Mouse (Mus musculus) thymus, postnatal 25 days (tissue): ENCODE data around the gene Dxo.
"Not testable (repeated sequence)": the region's sequence is repeated elsewhere in the genome, so short reads cannot be mapped to it uniquely, and the experiment has no call there.

Experiments used
- DNase-seq: peaks from one replicate; pipeline ENCODE4 v3.0.0; 2022

Dxo gene

DNA sequence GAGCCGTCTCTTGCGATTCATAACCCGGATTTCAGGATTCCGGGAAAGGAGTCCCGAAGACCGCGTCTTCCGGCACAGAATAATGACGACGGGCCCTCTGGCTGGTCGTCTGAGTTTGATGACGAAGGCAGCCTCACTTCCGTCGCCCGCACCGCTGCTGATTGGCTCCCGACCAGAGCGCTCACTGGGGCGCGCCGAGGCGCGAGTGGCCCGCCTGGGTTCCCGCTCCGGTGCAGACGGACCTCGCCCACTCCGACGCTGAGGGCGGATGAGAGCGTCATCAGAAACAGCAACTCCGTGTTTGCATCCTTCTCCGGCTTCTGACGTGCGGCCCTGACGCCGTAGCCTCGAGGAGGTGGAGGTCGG lies at the start of gene Dxo, which contains the start of gene Stk19:
Gene Dxo, plus strand, starts transcription at position 164 of the 366 bp plus-strand sequence.
Gene Stk19, minus strand, starts transcription at position 90 of the 366 bp plus-strand sequence.
- DNase-seq = peak; percentile 93

DNA sequence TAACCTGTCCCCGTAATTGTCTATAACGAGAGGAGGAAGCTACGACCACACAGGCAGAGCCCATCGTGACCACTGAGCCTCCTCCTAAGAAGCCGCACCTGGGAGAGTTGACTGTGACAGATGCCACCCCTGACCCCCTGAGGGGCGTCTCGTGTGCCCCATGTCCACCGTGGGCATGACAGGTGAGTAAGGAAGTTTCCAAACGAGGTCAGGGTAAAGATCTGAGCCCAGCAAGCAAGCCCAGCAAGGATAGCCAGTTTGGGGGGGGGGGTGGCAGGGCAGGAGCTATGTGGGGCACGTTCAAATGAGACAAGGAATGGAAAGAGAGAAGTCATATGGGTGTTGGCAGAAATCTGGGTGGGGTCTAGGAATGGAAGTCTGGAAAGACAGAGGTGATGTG lies 41.8 kb upstream of the Dxo start:
- no peak for DNase-seq

DNA sequence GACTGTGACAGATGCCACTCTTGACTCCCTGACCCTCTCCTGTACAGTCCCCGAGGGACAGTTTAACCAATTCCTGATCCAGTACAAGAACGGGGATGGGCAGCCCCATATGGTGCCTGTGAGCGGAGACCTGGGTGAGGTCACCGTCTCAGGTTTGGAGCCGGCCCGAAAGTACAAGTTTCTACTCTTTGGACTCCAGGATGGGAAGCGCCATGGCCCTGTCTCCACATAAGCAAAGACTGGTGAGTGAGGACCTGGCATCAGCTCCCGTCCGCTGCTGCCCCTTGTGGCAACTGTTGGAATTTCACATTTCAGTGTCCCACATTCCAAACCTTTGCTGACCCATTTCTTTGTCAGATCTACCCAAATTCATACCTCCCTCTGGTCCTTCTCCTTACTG lies 41.2 kb upstream of the Dxo start:
- DNase-seq = peak; percentile 30

DNA sequence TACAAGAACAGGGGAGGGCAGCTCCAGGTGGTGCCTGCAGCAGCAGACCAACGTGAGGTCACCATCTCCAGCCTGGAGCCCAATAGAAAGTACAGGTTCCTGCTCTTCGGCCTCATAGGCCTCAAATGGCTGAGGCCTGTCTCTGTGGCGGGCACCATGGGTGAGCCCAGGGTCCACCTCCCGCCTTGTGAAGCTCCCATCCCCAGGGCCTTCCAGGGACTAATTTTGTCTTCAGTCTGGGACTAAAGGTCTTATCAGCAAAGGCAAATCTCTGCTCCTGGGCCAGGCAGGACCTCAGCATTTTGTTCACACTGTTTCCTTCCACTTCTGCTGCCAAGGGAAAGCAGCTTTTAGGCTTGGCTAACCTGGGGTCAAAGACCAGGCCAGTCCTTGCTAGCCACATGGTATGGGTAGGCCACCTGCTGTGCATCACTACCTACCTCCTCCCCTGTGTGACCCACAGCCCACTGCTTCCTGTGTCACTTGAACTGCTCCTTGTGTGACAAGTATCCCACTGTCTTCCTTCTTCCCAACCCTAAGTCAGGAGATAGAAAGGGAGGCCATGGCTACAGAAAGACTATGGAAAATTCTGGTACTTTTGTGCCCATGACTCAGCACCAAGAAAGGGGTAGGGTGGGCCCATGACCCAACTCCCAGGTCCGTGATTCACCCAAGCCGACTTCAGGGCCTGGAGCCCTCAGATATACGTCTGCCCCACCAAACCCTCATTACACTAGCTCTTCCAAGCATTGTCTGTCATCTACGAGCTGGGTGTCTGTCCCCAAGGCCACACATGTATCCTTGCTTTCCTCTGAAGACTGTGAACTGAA lies 40.3 kb upstream of the Dxo start:
- no peak for DNase-seq

DNA sequence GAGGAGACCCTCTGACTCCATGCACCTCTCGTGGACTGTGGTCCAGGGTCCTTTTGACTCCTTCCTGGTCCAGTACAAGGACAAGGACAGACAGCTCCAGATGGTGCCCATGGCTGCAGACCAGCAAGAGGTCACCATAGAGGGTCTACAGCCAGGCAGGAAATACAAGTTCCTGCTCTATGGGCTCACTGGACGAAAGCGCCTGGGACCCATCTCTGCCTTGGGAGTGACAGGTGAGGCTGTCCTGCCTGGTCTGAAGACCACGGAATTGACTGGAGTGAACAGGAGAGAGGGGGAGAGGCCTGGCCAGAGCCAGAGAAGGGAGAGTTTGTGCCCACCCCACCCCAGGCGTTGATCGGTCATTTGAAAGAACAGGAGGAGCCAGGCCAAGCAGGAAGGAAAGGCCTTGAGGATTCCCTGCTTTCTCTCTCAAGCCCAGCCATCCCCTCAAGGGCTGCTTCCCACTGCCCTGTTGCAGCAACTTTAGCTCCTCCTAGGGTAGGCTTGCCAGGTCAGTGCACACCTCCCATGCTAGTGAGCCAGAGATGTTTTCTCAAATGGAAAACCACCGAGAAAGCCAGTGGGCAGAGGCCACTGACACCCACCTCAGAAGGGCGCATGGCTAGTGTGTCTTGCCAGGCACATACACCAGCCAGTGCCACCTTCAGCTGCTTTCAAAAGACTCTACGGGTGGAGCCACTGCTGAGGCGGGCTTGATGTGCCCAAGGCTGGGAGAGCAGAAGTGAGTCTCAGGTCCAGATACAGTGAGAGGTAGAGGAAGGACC lies 39.4 kb upstream of the Dxo start:
- not testable (repeated sequence) for DNase-seq

DNA sequence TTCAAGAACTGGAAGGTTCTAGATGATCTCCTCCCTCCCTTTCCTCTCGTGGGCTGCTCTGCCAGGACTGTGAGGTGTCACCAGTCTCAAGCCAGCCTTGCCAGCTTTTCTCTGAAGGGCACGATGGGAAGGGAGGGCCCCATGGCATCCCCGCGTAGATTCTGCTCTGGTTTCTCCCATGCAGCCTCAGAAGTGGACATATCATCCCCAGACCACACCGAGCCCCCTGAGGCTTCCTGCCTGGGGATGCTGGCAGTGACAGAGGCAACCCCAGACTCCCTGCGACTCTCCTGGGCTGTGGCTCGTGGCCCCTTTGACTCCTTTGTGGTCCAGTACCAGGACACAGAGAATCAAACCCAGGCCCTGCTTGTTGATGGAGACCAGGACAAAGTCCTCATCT lies 38.7 kb upstream of the Dxo start:
- not testable (repeated sequence) for DNase-seq

DNA sequence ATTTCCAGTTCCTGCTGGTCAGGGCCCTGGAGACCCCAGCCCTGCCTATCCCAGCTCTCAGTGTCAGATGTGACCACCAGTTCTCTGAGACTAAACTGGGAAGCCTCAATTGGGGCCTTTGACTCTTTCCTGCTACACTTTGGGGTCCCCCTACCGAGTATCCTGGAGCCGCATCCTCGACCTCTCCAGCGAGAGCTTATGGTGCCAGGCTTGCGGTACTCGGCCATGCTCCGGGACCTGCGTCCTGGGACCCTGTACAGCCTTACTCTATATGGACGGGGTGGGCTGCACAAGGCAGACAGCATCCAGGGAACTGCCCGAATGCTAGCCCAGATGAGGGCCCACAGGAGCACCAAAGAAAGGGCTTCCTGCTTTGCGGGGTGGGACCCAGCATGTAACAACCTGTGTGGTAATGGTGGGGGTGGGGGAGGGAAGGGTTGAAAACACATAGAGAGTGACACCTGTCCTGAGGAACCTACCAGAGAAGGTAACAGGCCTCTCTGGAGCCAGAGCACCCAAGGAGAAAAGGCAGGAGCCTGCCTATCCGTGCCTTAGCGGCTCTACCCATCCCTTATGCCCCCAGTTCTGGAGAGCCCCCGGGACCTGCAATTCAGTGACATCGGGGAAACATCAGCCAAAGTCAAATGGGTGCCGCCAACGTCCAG lies 37.8 kb upstream of the Dxo start:
- no peak for DNase-seq

DNA sequence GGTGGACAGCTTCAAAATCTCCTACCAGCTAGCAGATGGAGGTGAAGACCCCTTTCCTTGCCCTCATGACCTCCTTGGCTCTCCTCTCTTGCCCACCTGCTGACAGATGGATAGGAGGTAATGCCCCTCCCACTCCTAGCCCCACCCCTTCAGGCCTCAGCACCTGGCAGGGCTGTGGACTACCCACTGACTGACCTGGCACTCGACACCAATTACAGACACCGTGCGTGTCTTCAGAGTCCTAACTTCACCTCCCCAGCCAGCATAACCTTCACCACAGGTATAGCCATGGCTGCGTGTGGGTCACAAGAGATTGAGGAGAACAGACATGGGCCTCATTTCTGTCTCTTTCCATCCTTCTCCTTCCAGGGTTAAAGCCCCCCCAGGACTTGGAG lies 37.3 kb upstream of the Dxo start:
- no peak for DNase-seq

DNA sequence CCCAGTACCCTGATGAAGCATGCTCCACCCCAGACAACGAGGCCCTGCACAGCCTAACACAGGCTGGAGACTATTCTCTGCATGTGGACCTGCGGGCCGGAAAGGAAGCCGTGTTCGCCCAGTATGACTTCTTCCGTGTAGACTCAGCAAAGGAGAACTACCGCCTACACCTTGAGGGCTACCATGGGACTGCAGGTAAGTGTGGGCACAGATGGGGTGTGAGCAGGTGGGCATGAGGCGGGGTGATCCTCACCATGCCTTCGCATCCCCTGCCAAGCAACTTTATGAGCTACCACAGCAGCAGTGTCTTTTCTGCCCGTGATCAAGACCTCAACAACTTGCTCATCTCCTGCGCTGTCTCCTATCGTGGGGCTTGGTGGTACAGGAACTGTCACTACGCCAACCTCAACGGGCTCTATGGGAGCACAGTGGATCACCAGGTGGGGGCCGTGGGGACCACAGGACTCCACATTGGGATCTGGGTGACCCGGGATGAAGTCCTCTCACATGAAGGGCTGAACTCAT lies 36.0 kb upstream of the Dxo start:
- not testable (repeated sequence) for DNase-seq

DNA sequence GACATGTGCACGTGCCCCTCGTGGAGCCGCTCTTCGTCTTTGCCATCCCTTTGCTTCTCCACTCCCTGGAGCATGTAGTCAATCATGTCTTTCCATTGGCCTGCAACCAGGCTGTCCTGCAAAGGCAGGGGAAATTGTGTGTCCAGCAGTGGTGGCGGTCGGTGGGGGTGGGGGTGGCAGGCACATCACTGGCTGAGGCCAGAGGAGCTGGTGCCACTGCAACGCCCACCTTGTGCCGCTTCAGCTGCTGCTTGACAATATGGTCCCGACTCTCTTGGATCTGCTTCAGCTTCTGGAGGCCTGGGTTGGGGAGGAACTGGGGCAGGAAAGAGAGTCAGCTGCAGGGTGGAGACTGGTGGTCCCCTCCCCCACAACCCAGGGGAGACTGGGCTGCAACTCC lies 34.1 kb upstream of the Dxo start:
- DNase-seq = not testable (repeated sequence)

DNA sequence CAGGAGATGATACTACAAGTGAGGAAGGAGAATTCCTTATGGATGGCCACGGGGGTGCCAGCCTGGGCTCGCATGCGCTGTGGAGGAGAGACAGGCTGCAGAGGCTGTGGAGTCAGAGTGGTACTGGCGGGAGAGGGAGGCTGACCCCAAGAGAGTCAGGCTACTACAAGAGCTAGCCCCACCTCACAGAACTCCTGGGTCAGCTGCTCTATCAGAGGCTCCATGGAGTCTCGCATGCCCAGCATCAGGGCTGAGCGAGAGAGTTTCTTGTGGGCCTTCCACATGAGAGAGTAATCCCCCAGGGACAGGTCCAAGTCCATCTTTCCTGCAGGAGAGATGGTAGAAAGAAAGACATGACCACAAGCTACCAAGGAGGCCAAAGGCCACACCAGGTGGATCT lies 33.5 kb upstream of the Dxo start:
- not testable (repeated sequence) for DNase-seq

DNA sequence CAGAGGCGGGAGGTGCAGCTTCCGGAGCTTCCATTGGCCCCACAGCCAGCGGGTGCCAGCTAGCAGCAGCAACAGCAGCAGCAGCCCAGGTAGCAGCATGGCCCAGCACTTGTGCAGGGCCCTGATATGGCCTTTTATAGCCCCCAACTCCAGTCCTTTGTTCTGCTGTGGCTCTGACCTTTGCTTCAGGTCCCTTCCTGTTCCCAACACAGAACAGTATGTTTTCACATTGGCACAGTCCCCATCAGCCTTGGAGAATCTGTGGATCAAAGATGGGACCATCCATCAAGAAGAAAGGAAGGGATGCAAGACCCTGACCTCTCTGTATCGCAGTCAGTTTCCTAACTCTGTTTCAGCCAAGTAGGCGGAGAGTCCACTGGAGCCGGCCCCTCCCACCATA lies 32.5 kb upstream of the Dxo start, which contains the start of gene Cyp21a1:
Gene Cyp21a1, minus strand, starts transcription at position 261 of the 400 bp plus-strand sequence.
- not testable (repeated sequence) for DNase-seq

DNA sequence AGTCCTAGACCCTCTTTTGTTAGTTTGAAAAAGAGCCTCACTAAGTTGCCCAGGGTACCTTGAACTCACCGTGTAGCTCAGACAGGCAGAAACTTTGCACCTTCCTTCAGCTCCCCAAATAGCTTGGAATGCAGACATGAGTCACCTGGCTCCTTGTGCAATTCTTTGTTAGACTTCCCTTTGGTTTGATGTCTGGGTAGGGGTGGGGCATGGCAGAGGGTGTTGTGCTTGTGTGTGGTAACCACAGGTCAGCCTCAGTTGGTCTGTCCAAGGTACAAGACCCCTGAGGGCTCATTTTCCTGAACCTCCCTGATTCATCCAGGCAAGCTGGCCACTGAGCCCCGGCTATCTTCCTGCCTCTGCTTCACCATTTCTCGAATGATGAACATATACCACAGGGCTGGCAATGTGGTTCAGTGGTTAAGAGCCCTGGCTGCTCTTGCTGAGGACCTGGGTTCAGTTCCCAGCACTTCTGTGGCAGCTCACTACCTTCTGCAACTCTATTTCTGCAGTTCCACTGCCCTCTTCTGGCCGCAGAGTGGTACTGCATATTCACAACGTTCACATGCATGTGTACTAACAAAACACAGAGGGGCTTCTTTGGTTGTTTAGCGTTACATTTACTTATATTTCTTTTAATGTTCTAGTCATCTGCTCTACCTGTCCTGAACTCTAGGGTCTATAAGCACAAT lies 31.8 kb upstream of the Dxo start:
- DNase-seq = no peak

DNA sequence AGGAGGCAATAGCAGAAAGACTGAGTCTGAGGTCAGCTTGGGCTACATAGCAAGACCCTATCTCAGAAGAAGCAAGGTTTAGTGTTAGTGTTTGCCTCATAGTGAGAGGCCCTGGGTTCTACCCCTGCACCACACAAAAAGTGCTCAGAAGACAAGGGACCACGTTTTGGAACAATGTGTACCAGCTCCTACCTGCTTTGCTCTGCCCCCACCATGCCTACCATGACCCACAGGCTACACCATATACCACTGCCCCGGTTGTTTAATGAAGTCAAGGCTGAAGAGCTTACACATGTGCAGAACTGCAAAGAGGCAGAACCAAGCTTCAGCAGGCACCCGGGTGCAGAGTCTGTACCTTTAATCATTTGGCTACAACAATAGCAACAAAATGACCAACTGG lies 29.6 kb upstream of the Dxo start:
- no peak for DNase-seq

DNA sequence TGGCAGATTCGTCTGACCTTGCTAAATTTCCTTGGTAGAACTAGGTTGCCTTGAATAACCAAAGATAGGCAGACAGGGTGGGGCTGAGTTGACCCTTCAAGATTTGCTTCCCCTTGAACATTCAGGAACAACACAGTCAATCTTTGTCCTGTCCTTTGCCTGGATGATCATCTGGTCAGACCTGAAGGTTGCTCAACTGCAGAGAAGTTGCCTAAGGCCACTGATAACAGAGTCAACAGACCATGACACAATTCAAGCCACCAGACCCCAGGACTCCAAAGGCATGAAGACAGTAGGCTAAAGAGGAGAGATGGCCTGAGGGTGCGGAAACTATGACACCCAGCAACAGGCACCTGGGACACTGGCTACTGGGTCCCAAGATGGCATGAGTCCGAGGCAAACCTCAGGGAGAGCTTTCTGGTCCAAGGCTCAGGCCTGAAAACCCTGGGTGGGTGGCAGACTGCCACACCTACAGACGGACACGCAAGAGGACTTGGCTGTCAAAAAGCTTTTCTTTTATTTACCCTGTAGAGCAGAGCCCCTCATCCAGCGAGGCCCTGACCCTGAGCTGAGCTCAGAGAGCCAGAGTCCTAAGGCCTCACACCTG lies 28.1 kb upstream of the Dxo start:
- no peak for DNase-seq

DNA sequence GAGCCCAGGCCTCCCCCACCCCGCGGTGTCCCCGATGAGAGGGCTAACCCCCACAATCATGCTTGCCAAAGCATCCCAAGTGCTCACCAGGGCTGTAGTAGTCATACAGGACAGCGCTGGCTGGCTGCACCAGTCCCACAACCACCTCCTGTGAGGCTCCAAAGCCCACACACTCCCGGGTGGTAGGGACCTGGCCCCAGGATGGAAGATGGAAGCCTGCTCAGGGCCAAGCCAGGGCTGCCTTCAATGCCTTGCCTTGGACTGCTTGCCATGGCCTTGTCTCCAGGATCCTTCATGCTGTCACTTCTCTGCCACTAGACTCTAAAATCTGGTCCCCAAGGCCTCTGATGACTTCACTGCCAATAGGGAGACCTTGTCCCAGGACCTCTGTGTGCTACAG lies 26.4 kb upstream of the Dxo start:
- not testable (repeated sequence) for DNase-seq

DNA sequence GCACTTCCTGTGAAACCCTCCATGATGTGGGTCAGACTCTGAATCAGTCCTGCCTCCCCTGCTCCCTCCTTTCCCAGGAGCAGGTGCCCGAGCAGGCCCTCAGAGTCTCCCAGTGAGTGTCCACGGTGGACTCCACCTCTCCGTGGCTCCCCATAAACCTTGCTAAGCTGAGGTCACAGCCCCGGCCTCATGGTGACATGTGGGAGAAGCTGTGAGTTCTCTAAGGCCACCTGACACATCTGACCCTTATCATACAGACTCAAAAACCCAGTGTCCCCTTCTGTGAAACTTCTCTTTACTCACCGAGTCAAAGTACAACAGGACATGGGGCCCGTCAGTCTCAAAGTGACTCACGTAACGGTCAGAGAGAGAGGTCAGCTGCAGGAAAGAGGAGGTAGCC lies 26.0 kb upstream of the Dxo start:
- not testable (repeated sequence) for DNase-seq

DNA sequence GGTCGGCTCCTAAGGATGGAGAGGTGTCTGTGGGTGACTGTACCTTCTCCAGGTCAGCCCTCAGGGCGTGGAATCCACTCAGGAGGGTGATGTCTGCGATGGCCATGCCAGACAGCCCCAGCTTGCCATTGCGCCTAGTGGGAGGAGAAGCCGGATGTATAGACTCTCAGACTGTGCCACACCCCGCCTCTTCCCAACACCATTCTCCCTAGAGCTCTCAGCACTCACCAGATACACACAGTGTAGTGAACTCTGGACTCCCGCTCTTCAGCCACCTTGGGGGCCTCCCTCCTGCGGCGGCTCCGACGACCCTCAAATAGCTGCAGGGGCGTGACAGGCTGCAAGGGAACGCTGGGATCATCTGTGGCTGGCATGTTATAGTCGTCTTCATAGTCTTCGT lies 25.5 kb upstream of the Dxo start:
- DNase-seq = no peak

DNA sequence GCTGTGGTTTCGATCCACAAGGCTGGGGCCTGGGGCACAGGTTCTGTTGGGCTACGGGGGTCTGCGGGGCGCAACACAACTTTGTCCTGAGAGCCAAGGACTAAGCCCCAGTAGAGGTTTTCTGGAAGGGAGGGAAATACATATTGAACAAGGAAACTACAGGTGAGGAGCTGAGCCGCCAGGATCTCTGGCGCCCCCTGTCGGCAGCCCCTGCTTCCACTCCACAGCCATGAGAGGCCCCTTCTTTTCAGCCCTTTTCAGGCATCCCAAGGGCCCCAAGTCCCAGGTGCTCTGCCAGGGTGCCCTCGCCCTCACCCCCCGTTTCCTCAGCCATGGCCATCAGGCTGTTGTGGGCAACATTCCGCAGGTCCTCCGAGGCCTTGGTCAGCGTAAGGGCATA lies 23.1 kb upstream of the Dxo start:
- DNase-seq = peak; percentile 40

DNA sequence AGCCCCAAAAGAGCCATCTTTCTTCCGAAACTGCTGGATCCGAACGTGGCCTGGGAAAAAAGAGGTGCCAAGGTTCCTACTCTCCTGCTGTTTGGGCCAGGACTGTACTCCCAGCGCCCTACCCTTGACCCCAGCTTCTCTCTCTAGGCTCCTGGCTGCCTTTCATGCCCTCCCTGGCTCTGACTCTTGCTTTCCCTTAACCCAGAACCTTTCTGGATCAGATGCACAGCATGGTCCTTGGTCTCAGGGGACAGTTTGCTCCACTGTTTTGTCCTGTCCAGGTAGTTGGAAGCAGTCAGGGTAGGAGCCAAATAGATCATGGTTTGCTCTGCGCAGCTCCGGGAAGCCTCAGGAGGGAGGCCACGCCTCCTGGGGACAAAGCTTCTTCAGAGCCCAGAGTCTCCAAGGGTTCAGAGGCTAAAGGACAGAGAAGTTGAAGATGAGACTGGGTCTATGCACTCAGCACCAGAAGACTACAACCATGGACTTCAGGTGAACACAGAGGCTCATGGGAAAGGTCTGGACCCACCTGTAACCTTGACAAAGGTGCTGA lies 21.9 kb upstream of the Dxo start:
- no peak for DNase-seq

DNA sequence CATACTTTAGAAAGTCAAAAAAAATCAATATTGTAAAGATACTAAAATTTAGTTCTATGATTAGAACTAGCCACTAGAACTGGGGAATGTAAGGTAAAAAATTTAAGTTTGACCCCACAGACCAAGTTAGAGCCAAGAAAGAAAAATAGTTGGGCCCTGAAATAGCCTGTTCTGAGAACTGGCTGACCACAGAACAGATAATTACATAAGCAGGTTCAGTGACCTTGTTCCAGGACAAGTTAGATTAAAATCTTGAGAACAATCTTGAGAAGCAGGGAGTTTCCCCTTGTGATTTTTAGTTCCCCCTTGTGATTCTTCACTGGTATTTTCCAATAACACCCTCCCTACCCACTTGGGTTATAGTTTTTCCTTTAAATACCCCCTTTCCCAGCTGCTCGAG lies 6.0 kb upstream of the Dxo start:
- DNase-seq = not testable (repeated sequence)
